Mouse (Mus musculus) cerebellum, adult 9-11 months (tissue): ENCODE data around the gene Nhlh1.

Source experiments
- DNase-seq: peaks from one replicate; pipeline ENCODE4 v3.0.0; 2022

Nhlh1 gene

GRCm38 (mm10) chr1:172052766-172053279 is 4.5 kb downstream of the Nhlh1 start:
- DNase-seq = no peak

GRCm38 (mm10) chr1:172049131-172049782 is 8.1 kb downstream of the Nhlh1 start:
- no peak for DNase-seq

- no peak for DNase-seq
Observed at GRCm38 (mm10) chr1:172048241-172048734, 9.1 kb downstream of the Nhlh1 start.

GRCm38 (mm10) chr1:172046938-172047337 is 10.4 kb downstream of the Nhlh1 start:
- DNase-seq = peak; percentile 49

- no peak for DNase-seq
Observed at GRCm38 (mm10) chr1:172046410-172046809, 11.0 kb downstream of the Nhlh1 start.

GRCm38 (mm10) chr1:172029914-172030313 is 27.5 kb downstream of the Nhlh1 start:
- DNase-seq = no peak

- no peak for DNase-seq
Observed at GRCm38 (mm10) chr1:172028394-172029275, 28.7 kb downstream of the Nhlh1 start, which contains the start of gene Vangl2. TSS of gene Vangl2 (minus strand) at chr1:172028444.

GRCm38 (mm10) chr1:172027809-172028102 is 29.6 kb downstream of the Nhlh1 start:
- no peak for DNase-seq

DNA sequence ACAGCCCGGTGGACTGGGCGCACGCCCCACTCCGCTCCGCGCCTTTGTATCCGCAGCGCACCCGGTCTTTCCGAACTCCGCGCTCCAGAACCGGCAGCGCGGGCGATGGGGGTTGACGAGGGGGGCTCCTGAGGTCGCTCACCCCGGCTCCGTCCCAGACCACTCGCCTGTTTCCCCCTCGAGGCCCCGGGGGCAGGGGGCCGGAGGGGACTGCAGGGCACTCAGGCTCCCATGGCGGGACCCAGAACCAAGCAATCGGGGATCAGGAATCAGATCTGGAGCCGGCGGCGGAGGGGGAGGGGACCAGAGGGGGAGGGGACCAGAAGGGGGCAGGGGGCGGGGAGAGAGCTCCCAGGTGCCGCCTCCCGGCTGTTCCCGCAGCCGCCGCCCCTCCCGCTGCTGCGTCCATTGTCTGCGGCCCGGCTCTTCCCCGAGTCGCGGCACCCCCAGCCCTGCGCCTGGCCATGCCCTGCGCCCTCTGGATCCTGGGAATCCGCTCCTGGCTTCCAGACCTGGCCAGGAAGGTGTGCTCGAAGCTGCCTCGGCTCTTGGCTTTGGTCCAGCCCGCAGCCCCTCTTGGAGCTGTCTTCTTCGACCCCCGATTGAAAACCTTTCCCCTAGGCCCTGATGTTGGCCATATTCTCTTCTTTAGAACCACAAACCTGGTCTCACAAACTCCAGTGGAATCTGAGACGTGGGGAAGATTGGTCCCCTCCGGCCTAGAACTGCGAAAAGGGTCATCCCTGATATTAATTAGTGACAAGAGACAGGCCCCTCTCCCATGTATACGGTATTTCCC is 30.2 kb downstream of the Nhlh1 start:
- peak; percentile 91 for DNase-seq

GRCm38 (mm10) chr1:172026201-172026901 is 31.0 kb downstream of the Nhlh1 start:
- peak; percentile 62 for DNase-seq

GRCm38 (mm10) chr1:172025201-172025904 is 32.0 kb downstream of the Nhlh1 start:
- DNase-seq = peak; percentile 37

- DNase-seq = no peak
Observed at GRCm38 (mm10) chr1:172024140-172024895, 33.1 kb downstream of the Nhlh1 start.

- no peak for DNase-seq
Observed at GRCm38 (mm10) chr1:172019863-172020521, 37.4 kb downstream of the Nhlh1 start.

GRCm38 (mm10) chr1:172019339-172019738 is 38.0 kb downstream of the Nhlh1 start:
- DNase-seq = no peak

- DNase-seq = no peak
Observed at GRCm38 (mm10) chr1:172018336-172019311, 38.7 kb downstream of the Nhlh1 start.

DNA sequence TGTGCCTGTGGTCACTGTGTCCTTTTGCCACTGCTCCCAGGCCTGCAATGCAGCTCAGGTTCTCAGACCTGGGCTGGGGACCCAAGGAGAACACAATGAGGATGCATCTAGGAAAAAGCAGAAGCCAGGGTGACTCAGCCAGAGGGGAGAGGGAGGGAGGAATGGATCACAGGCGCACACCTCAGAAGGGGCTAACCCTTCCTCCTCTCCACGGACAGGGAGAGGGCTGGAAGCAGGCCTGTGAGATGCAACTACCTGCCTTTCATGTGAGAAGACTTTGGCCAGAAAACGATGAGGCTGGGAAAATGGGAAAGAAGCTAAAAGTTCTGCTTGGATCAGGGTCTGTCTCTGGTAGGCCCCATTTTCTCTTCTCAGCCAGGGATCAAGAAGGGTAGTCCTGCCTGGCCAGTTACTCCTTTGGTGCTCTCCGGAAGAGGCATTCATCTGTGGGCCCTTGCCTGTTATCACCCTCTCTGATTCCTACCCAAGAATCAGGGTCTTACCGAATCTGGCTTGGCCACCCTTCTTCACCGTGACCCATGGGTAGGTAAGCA is 39.8 kb downstream of the Nhlh1 start:
- DNase-seq = no peak

DNA sequence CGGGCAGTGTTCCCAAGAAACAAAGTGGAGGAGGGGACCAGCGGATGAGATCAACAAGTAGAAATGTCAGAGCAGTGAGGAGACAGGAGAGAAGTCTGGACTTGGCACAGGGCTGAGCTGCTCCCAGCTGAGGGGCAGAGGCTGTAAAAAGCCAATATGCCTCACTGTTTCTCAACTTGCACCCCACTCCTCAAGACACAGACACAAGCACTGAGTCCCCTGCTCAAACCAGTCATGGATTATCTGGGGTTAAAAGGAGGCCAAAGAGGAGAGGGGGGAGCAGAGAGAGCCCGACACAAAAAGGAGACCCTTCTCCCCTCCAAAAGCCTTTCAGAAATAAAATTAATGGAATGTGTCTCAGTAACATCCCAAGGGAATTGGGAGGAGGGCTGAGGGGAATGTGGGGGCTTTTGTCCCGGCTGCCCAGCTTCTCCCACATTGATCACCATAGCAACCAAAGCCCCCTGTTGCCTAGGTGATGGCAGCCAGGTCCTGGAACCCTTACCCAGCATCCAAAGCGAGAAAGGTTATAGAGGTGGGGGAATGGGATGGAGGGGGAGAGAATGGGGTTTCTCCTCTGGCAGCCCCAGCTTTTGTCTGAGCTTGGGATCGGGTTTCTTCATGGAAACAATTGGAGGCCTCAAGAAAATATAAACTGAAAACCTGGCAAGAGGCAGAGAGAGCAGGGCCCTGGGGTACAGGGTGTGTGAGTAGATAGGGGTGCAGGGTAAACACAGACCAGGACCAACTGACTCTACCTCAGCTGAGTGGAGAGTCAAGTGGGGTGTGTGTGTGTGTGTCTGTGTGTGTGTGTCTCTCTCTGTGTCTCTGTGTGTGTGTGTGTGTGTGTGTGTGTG is 40.5 kb downstream of the Nhlh1 start:
- DNase-seq = no peak

GRCm38 (mm10) chr1:172016031-172016430 is 41.3 kb downstream of the Nhlh1 start:
- no peak for DNase-seq
